Mouse (Mus musculus) thymus, postnatal 0 days (tissue): Measurements from ENCODE around the gene P4ha1. TPM values are rescaled to one million over a fixed set of nuclear protein-coding genes. Genes with fewer than 3 reads are reported as not detected.
"Not testable (repeated sequence)": the region's sequence is repeated elsewhere in the genome, so short reads cannot be mapped to it uniquely, and the experiment has no call there.

Experiments
- DNase-seq: peaks from one replicate; pipeline ENCODE4 v3.0.0-alpha.2; 2015; ENCODE audit warnings: low spot score
- polyA plus RNA-seq: library from polyadenylated mRNA; unstranded; fragments of >200 nt; fragmentation: Nextera tagmentation; extraction: Ambion mirVana; gene quantifications from 2 replicates; pipeline ENCODE4 v1.2.1, GENCODE M21; 2015

Gene P4ha1
- polyA plus RNA-seq, 1 experiment from 2014 or later, result 16.3 TPM

- no peak for DNase-seq
These were observed 45.6 kb downstream of the P4ha1 start for GRCm38 (mm10) chr10:59368729-59369128.

DNA sequence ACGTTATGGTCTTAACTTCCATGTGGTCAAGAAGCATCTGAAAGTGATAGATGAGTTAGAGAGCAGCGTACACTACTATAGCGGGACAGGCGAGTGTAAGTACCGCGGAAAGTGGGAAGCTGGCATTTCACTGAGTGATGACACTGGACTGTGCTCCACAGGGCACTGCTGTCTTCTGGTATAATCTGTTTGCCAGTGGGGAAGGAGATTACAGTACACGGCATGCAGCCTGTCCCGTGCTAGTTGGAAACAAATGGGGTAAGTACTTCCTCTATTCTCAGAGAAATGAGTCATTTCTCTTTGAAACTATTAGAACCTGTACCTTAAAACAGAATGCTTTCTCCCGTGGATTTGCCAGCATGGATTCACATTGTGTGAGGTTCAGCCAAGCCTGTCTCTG lies 46.3 kb downstream of the P4ha1 start:
- no peak for DNase-seq

DNA sequence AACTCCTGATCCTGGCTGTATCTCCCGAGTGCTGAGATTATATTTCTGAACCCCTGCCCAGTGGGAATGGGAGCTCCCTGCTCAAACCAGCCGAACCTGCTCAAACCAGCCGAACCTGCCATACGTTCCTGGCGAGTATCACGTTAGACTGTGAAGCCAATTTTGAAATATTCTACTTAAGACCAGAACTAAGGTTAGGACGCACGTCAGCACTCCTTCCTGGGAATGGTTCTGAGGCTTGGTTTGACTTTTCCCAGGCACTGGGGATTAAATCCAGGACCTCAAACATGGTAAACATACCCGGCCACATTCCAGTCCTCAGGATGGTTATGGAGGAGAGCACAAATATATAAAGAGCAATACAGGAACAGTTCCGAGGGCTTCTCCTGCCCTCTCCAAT lies 54.8 kb downstream of the P4ha1 start:
- no peak for DNase-seq

DNA sequence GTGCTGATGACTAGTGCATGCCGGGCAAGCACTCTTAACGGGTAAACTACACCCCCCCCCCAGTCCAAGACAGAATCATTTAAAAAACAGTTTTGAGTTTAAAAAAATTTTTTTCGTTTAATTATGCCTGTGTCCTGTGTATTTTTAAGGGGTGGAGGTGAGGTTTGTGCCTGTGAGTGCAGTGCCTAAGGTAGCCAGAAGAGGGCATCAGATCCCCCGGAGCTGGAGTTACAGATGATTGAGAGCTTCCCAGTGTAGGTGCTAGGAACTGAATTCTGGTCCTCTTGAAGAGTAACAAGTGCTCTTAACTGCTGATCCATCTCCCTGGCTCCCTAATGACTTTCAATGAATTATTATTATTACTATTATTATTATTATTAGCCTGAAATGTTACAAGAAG lies 55.6 kb downstream of the P4ha1 start:
- no peak for DNase-seq

DNA sequence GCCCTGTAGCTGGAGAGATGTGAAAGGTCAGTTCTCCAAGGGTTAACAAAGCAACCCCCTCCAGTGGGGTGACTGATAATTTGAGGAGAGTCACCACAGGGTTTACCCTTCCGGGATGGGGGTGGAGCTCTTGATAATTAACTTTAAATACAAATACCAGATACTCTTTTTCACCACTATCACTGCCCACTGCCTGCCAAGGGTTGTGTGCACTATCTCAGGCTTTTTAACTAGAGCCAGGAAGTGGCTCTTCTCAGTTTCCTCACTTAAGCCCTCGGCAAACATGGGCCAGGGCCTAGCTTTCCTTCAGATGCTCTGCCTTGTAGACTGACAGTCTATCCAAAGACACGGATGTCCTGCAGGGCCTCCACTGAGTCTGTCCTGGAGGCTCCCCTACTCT lies 56.8 kb downstream of the P4ha1 start:
- DNase-seq, result no peak

- peak; percentile 9 for DNase-seq
These were observed 57.3 kb downstream of the P4ha1 start for GRCm38 (mm10) chr10:59380411-59380821.

DNA sequence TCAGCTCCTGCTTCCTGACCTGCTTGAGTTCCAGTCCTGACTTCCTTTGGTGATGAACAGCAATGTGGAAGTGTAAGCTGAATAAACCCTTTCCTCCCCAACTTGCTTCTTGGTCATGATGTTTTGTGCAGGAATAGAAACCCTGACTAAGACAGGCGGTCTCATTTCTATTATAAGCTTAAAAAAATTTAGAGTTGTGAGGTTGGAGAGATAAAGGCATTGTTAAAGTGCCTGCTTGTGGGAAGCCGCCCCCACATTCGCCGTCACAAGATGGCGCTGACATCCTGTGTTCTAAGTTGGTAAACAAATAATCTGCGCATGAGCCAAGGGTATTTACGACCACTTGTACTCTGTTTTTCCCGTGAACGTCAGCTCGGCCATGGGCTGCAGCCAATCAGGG lies 58.5 kb downstream of the P4ha1 start:
- not testable (repeated sequence) for DNase-seq

- no peak for DNase-seq
These were observed 63.9 kb downstream of the P4ha1 start for GRCm38 (mm10) chr10:59386951-59387350.

- DNase-seq, result no peak
These were observed 66.6 kb downstream of the P4ha1 start for GRCm38 (mm10) chr10:59389652-59390051.

DNA sequence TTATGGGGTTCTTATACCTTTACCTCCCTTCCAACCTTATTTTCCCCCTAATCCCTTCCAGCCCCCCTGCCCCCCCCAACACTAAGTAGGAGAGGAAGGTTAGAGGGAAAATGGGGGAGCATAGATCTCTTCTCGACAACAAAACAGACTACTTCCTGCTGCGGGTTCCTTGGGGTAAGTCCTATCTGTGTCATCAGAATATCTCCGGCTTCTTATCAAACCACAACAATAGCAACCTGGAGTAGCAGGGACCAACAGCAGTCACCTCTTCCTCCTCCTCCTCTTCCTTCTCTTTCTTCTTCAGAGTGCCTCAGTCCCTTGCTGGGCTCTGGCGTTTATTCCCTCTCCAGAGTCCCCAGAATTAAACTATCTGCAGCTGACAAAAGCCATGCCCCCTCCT lies 68.8 kb downstream of the P4ha1 start:
- DNase-seq, result peak; percentile 32

DNA sequence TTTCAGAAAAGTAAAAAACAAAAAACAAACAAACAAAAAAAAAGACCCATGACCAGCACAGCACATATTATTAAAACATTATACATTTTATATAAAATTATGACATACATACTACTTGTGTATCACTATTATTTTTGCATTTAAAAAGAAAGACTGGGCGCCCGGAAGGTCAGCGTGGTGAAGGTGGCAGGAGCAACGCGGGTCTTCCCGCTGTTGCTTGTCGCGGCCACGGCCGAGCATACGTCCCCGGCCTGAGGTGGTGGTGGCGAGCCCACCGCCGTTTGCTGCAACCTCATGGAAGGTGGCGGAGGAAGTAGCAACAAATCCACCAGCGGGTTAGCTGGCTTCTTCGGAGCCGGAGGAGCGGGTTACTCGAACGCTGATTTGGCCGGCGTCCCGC lies 72.4 kb downstream of the P4ha1 start, which contains the start of gene Gm10273:
TSS of gene Gm10273 (plus strand) at position 172 of the 400 bp plus-strand sequence.
- not testable (repeated sequence) for DNase-seq

DNA sequence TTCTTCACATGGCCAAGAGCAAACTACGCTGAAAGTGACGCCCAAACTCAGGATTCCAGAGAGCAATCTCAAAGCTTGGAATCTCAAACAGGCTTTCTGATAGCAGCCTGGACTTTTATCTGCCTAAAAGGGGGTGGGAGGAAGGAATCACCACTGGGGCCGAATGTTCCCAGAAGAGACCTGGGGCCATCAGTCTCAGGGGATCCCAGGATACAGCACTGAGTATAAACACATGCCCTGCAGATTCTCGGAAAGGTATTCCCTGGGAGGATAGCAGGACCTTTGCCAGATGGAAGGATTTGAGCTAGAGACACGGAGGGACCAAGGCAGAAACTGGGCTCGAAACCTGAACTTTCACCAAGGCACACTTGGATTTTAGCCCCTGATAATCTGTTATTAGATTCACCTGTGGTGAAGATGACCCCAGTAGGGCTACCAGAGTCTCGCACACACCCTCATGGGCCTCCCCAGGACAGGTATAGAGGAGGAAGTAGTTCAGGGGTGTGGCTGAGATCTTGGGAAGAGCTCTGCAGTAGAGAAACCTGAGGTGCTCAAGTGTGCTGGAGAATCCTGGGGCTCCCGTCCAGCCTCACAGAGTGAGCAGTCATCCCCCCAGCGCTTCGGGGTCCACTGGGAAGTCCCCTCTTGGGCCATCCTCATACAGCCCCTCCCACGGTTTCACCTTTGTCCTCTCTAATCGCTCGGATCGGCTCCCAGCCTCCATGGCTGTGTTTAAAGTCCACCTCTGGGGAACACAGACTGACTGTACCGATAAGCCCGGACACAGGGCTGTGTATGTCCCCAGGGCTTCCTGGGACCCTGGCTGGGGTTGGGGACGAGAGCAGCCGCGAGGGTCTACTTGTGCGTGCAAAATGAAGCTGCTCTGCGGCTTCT lies 80.0 kb downstream of the P4ha1 start, which contains the start of gene Pla2g12b:
TSS of gene Pla2g12b (plus strand) at position 762 of the 894 bp plus-strand sequence.
- DNase-seq, result no peak

DNA sequence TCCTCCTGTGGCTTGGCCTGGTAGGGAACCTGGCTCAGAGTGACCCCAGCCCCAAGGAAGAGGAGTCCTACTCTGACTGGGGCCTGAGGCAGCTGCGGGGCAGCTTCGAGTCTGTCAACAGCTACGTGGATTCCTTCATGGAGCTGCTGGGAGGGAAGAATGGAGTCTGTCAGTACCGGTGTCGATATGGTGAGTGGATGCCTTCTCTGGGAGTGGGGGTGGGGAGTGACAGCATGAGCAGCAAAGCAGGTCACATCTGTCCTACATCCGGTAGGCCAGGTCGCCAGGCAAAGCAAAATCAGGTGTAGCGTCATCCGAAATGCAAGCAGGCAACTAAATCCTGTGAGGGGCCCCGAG lies 80.7 kb downstream of the P4ha1 start:
- no peak for DNase-seq

DNA sequence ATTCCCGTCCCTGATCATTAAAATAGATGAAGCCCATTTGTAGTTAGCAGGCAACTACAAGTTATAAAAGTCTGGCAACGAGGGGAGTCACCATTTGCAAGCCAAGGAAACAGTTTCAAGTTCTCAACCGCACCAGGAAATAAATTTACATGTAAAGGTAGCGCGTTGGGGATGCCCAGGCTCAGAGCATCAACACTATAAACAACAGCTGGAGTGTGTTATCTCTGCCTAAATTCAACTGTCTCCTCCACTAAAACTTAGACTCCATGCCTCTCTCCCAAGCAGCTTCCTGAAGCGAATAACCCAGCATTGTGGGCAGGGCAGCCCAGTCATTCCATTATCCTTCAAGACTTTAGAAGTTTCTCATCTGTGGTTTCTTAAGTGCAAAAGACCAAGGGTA lies 85.4 kb downstream of the P4ha1 start:
- no peak for DNase-seq

DNA sequence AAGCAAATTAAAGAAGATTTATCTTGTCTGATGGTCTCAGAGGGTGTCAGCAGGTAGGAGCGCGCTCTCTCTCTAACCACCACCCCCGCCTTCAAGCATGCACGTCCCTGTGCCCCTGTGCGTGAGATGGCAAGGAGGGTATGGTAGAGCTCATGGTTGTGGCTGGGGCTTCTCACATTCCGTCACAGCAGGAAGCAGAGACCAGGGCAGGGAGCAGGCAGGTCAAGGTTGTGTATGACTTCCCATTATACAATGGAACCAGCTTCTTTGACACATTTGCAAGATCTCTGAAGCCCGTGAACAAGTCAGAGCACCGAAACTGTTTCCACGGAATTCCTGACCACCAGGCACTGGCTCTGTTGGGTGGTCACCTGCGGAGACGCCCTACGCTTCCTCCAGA lies 87.2 kb downstream of the P4ha1 start:
- DNase-seq, result no peak

DNA sequence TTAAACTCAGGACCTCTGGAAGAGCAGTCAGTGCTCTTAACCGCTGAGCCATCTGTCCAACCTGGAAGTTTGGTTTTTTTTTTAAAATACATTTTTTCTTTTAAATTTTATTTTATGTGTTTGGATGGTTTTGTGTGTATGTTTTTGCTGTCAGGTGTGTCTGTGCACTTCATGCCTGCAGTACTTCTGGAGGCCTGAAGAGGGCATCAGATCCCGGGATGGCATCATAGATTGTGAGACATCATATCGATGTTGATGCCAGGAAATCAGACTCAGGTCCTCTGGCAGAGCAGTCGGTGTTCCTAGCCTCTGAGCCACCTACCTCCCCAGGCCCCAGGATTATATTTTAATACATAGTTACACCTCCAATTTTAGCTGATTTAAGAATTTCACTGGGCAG lies 90.6 kb downstream of the P4ha1 start:
- DNase-seq, result no peak

DNA sequence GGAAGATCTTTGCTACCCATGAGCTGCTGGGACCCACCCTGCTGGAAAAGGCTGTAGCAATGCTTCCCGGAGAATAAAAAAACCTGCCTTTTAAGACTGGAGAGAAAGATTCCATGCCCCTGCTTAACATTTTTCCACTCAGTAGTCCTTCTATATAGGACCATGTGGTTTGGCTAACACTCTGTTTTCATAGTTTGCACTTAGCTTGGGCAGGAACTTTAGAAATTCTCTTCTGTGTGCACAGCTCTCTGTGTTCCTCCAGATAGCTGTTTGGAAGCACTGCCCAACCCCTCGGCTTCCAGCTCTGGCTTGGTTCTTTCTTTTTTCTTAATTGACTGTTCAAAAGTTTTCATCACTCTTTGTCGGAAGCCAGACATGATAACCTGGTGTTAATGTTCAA lies 93.5 kb downstream of the P4ha1 start:
- no peak for DNase-seq

DNA sequence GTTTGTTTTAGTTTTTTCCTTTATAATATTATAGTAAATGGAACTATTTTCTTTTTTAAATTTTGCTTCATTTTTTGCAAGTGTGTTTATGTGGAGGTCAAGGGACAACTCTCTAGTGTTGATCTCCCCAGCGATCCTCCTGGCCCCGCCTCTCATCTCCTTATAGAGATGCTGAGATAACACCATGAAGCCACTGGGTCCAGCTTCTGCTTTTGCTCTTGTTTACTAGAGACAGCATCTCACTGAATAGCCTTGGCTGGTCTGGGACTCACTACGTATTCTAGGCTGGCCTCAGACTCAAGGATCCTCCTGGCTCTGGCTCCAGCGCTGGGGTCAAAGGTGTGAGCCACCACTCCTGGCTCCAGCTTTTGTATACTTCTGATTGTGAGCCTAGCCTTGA lies 96.4 kb downstream of the P4ha1 start:
- no peak for DNase-seq

Other genes with a start within 250 kb of the P4ha1 start
- gene Sept10, start 101.4 kb upstream of the P4ha1 start, polyA plus RNA-seq, result 15.8 and 16.4 TPM in 2 replicates
- 2.3 and 2.4 TPM in 2 replicates for gene Sowahc, start 101.3 kb upstream of the P4ha1 start, polyA plus RNA-seq
- 9.1 and 14.0 TPM in 2 replicates for gene Gm10273, start 72.3 kb downstream of the P4ha1 start, polyA plus RNA-seq
- not detected in 2 replicates for gene Pla2g12b, start 80.4 kb downstream of the P4ha1 start, polyA plus RNA-seq
- 0.45 and 0.46 TPM in 2 replicates for gene Oit3, start 118.5 kb downstream of the P4ha1 start, polyA plus RNA-seq